Comparison of ENCODE assay signal across 8 mouse cellular contexts in genomic region chr19:7265478-7266191, GRCm38 (mm10). TPM values are rescaled to one million over a fixed set of nuclear protein-coding genes. Genes with fewer than 3 reads are reported as not detected.
A peak's percentile ranks its signal among the peaks of the same experiment; 100 is the strongest.
DNase-seq lines count a peak whose midpoint lies in the region; ATAC-seq and TF ChIP-seq lines count a peak whose summit lies in the region.

No protein-coding gene starts in this region.

- peak overlapping the region; percentile 71 for H3K27ac ChIP-seq in embryonic facial prominence, embryonic 15.5 days (replicated peaks)
- H3K27ac ChIP-seq in intestine, embryonic 16.5 days (ENCODE audit: low read length), result peak overlapping the region; percentile 70
- peak overlapping the region; percentile 94 for H3K27ac ChIP-seq in stomach, embryonic 14.5 days (ENCODE audit: low read length)

- H3K27me3 ChIP-seq in G1E (ENCODE audit: insufficient read depth, low read length), result peaks cover 38% of the 10 kb centered on the region
- H3K27me3 ChIP-seq in embryonic facial prominence, embryonic 15.5 days, result no peaks in the 10 kb centered on the region
- no peaks in the 10 kb centered on the region for H3K27me3 ChIP-seq in intestine, embryonic 16.5 days (replicated peaks; ENCODE audit: control insufficient read depth, insufficient read depth, low read length)
- no peaks in the 10 kb centered on the region for H3K27me3 ChIP-seq in stomach, embryonic 14.5 days (ENCODE audit: control insufficient read depth, insufficient read depth, low read length)

- ATAC-seq in G1E (ENCODE audit: extremely low read depth, insufficient number of reproducible peaks, low FRiP score, poor library complexity, severe bottlenecking), result no peak
- ATAC-seq in embryonic facial prominence, embryonic 15.5 days (ENCODE audit: insufficient number of reproducible peaks, low FRiP score, low TSS enrichment, low read depth), result no peak
- peak; percentile 52 for ATAC-seq in intestine, embryonic 16.5 days
- peak; percentile 12; the same call in 1 of the 2 replicates for ATAC-seq in stomach, embryonic 14.5 days (ENCODE audit: insufficient number of reproducible peaks, insufficient read depth, low FRiP score, low read depth)
- no peak for ATAC-seq in megakaryocyte, adult 5-6 weeks (ENCODE audit: poor library complexity, severe bottlenecking)

- H3K4me1 ChIP-seq in G1E (ENCODE audit: insufficient read depth, low read depth, low read length), result peaks cover 64% of the 10 kb centered on the region
- peaks cover 58% of the 10 kb centered on the region for H3K4me1 ChIP-seq in embryonic facial prominence, embryonic 15.5 days
- peaks cover 46% of the 10 kb centered on the region for H3K4me1 ChIP-seq in intestine, embryonic 16.5 days (ENCODE audit: control insufficient read depth, insufficient read depth, low read length)
- H3K4me1 ChIP-seq in stomach, embryonic 14.5 days (ENCODE audit: control insufficient read depth, insufficient read depth, low read length), result peaks cover 48% of the 10 kb centered on the region

- H3K9me3 ChIP-seq in G1E (replicated peaks), result peaks cover 7% of the 10 kb centered on the region; the same call in 1 of the 2 replicates
- H3K9me3 ChIP-seq in embryonic facial prominence, embryonic 15.5 days (replicated peaks), result no peaks in the 10 kb centered on the region
- H3K9me3 ChIP-seq in intestine, embryonic 16.5 days (ENCODE audit: control insufficient read depth, low read length), result no peaks in the 10 kb centered on the region
- H3K9me3 ChIP-seq in stomach, embryonic 14.5 days (ENCODE audit: control insufficient read depth, low read depth, low read length), result no peaks in the 10 kb centered on the region; the same call in 1 of the 2 replicates

- DNase-seq in gastrocnemius, postnatal 14 days, result peak; percentile 37
- DNase-seq in gastrocnemius, postnatal 10 days, result no peak
- no peak for DNase-seq in G1E (ENCODE audit: low spot score)
- DNase-seq in left cerebral cortex, adult 9 months (ENCODE audit: low spot score in 2 of 2), result no peak

- H3K36me3 ChIP-seq in G1E (replicated peaks), result peaks cover 11% of the 10 kb centered on the region
- H3K36me3 ChIP-seq in embryonic facial prominence, embryonic 15.5 days, result 0 out of 2 replicates have a peak, but pooled peaks cover 3% of the 10 kb centered on the region
- 0 out of 2 replicates have a peak, but pooled peaks cover under 1% of the 10 kb centered on the region for H3K36me3 ChIP-seq in intestine, embryonic 16.5 days (ENCODE audit: control insufficient read depth, insufficient read depth, low read length)
- H3K36me3 ChIP-seq in stomach, embryonic 14.5 days (ENCODE audit: control insufficient read depth, insufficient read depth, low read length), result peaks cover 3% of the 10 kb centered on the region; the same call in 1 of the 2 replicates

- H3K4me3 ChIP-seq in G1E (ENCODE audit: low read depth, low read length), result peak overlapping the region; percentile 57; the same call in 1 of the 2 replicates
- no peak overlapping the region for H3K4me3 ChIP-seq in embryonic facial prominence, embryonic 15.5 days (replicated peaks)
- H3K4me3 ChIP-seq in intestine, embryonic 16.5 days (ENCODE audit: low read length), result no peak overlapping the region
- no peak overlapping the region for H3K4me3 ChIP-seq in stomach, embryonic 14.5 days (ENCODE audit: low read depth, low read length)

- intact Hi-C loops in gastrocnemius, postnatal 14 days (cut with DNase I; ENCODE audit: low total_unique reads), result loop anchor here (5.0 kb wide), 1 partner anchor 152 kb away; the partner anchor contains the start of gene 2700081O15Rik

- peak overlapping the region; percentile 10; the same call in 1 of the 2 replicates for H3K4me2 ChIP-seq in embryonic facial prominence, embryonic 15.5 days (replicated peaks)
- peak overlapping the region; percentile 7 for H3K4me2 ChIP-seq in intestine, embryonic 16.5 days (ENCODE audit: low read depth, low read length)
- peak overlapping the region; percentile 16 for H3K4me2 ChIP-seq in stomach, embryonic 14.5 days (replicated peaks; ENCODE audit: low read depth, low read length)

- 26% methylated on average over 14 of the region's 14 CpGs for WGBS in embryonic facial prominence, embryonic 15.5 days
- WGBS in intestine, embryonic 16.5 days, result 20% methylated on average over 14 of the region's 14 CpGs
- 16% methylated on average over 14 of the region's 14 CpGs for WGBS in stomach, embryonic 14.5 days

- no peak overlapping the region for H3K9ac ChIP-seq in embryonic facial prominence, embryonic 15.5 days
- peak overlapping the region; percentile 50 for H3K9ac ChIP-seq in intestine, embryonic 16.5 days (ENCODE audit: low read depth, low read length)
- H3K9ac ChIP-seq in stomach, embryonic 14.5 days (replicated peaks; ENCODE audit: low read depth, low read length), result 0 out of 2 replicates have a peak overlapping the region, but pooled peaks have one; percentile 10

- no peak for TF ChIP-seq CTCF in G1E (IDR thresholded peaks at IDR 0.05; ENCODE audit: low read depth, low read length)

RNA-seq across cellular contexts. Expression of gene Rcor2, which starts 1.5 kb away (rescaled TPM):
- 1 to 10 TPM; 2.1 to 8.8 TPM for total RNA-seq in gastrocnemius, postnatal 14 days (2021)
- 1 to 10 TPM; 8.2 to 9.1 TPM for total RNA-seq in gastrocnemius, postnatal 10 days (2021)
- total RNA-seq in G1E (2014; fragmentation: Nextera tagmentation) (20.9 and 22.2 TPM in 2 replicates), G1E (2017) (20.8 and 22.5 TPM in 2 replicates)
- 62.2 and 74.4 TPM in 2 replicates for polyA plus RNA-seq in G1E (2012)
- polyA plus RNA-seq in embryonic facial prominence, embryonic 15.5 days (2015; fragmentation: Nextera tagmentation; extraction: Ambion mirVana), result 20.3 and 22.9 TPM in 2 replicates
- polyA plus RNA-seq in intestine, embryonic 16.5 days (2015; fragmentation: Nextera tagmentation; extraction: Ambion mirVana), result 6.5 and 9.0 TPM in 2 replicates
- polyA plus RNA-seq in stomach, embryonic 14.5 days (2014; fragmentation: Nextera tagmentation; extraction: Ambion mirVana), result 8.4 and 10.2 TPM in 2 replicates
- 0.45 TPM in 1 of 2 replicates, not detected in the other for total RNA-seq in megakaryocyte, adult 5-6 weeks (2015)
- 0.08 and 1.9 TPM in 2 replicates for total RNA-seq in megakaryocyte, adult 5-6 weeks (2017)

RNA-seq across cellular contexts. Expression of gene Naa40, which starts 24.7 kb away (rescaled TPM):
- 10 to 100 TPM in 1 of 2 experiments, 1 to 10 TPM in 1; 9.1 to 11.7 TPM for total RNA-seq in gastrocnemius, postnatal 14 days (2021)
- total RNA-seq in gastrocnemius, postnatal 10 days (2021), result 10 to 100 TPM; 12.5 to 15.9 TPM
- 67.5 and 67.7 TPM in 2 replicates for total RNA-seq in G1E (2014; fragmentation: Nextera tagmentation)
- 60.7 and 67.3 TPM in 2 replicates for total RNA-seq in G1E (2017)
- polyA plus RNA-seq in G1E (2012), result 58.8 and 59.4 TPM in 2 replicates
- 49.8 and 55.4 TPM in 2 replicates for polyA plus RNA-seq in embryonic facial prominence, embryonic 15.5 days (2015; fragmentation: Nextera tagmentation; extraction: Ambion mirVana)
- polyA plus RNA-seq in intestine, embryonic 16.5 days (2015; fragmentation: Nextera tagmentation; extraction: Ambion mirVana), result 48.4 and 51.9 TPM in 2 replicates
- polyA plus RNA-seq in stomach, embryonic 14.5 days (2014; fragmentation: Nextera tagmentation; extraction: Ambion mirVana), result 59.4 and 59.6 TPM in 2 replicates
- total RNA-seq in megakaryocyte, adult 5-6 weeks (2015), result 31.2 and 31.9 TPM in 2 replicates
- total RNA-seq in megakaryocyte, adult 5-6 weeks (2017), result 31.9 and 33.2 TPM in 2 replicates

RNA-seq across cellular contexts. Expression of gene Cox8a, which starts 48.2 kb away (rescaled TPM):
- 100 to 1,000 TPM; 167 TPM for total RNA-seq in gastrocnemius, postnatal 14 days (2021)
- 100 to 1,000 TPM; 275 to 315 TPM for total RNA-seq in gastrocnemius, postnatal 10 days (2021)
- 353 and 374 TPM in 2 replicates for total RNA-seq in G1E (2014; fragmentation: Nextera tagmentation)
- 934 and 1,064 TPM in 2 replicates for total RNA-seq in G1E (2017)
- polyA plus RNA-seq in G1E (2012), result 478 and 515 TPM in 2 replicates
- polyA plus RNA-seq in embryonic facial prominence, embryonic 15.5 days (2015; fragmentation: Nextera tagmentation; extraction: Ambion mirVana), result 822 and 870 TPM in 2 replicates
- 1,467 and 1,508 TPM in 2 replicates for polyA plus RNA-seq in intestine, embryonic 16.5 days (2015; fragmentation: Nextera tagmentation; extraction: Ambion mirVana)
- polyA plus RNA-seq in stomach, embryonic 14.5 days (2014; fragmentation: Nextera tagmentation; extraction: Ambion mirVana), result 1,044 and 1,144 TPM in 2 replicates
- total RNA-seq in megakaryocyte, adult 5-6 weeks (2015), result 493 and 496 TPM in 2 replicates
- total RNA-seq in megakaryocyte, adult 5-6 weeks (2017), result 661 and 699 TPM in 2 replicates

RNA-seq across cellular contexts. Expression of gene Otub1, which starts 59.5 kb away (rescaled TPM):
- 10 to 100 TPM; 52.6 to 62.6 TPM for total RNA-seq in gastrocnemius, postnatal 14 days (2021)
- total RNA-seq in gastrocnemius, postnatal 10 days (2021), result 10 to 100 TPM; 63.2 to 67.3 TPM
- 46.4 and 50.2 TPM in 2 replicates for total RNA-seq in G1E (2014; fragmentation: Nextera tagmentation)
- 88.2 and 91.4 TPM in 2 replicates for total RNA-seq in G1E (2017)
- 153 and 175 TPM in 2 replicates for polyA plus RNA-seq in G1E (2012)
- polyA plus RNA-seq in embryonic facial prominence, embryonic 15.5 days (2015; fragmentation: Nextera tagmentation; extraction: Ambion mirVana), result 206 and 214 TPM in 2 replicates
- 162 and 166 TPM in 2 replicates for polyA plus RNA-seq in intestine, embryonic 16.5 days (2015; fragmentation: Nextera tagmentation; extraction: Ambion mirVana)
- polyA plus RNA-seq in stomach, embryonic 14.5 days (2014; fragmentation: Nextera tagmentation; extraction: Ambion mirVana), result 222 and 238 TPM in 2 replicates
- 33.6 and 40.7 TPM in 2 replicates for total RNA-seq in megakaryocyte, adult 5-6 weeks (2015)
- 76.2 and 81.8 TPM in 2 replicates for total RNA-seq in megakaryocyte, adult 5-6 weeks (2017)

Comparison
In these comparisons a context has a peak if more than half of its experiments do, and no peak if none do; other contexts are left out.
1. ATAC-seq: peak in intestine, embryonic 16.5 days (single experiment) and stomach, embryonic 14.5 days (single experiment); none in G1E (single experiment), embryonic facial prominence, embryonic 15.5 days (single experiment) and megakaryocyte, adult 5-6 weeks (single experiment).
2. Peak in every context shown above with its lines, with median percentiles within 50 percentile points of each other: H3K27ac ChIP-seq and H3K4me2 ChIP-seq.